13 mouse cellular contexts compared by ENCODE assay signal in the genomic region with DNA sequence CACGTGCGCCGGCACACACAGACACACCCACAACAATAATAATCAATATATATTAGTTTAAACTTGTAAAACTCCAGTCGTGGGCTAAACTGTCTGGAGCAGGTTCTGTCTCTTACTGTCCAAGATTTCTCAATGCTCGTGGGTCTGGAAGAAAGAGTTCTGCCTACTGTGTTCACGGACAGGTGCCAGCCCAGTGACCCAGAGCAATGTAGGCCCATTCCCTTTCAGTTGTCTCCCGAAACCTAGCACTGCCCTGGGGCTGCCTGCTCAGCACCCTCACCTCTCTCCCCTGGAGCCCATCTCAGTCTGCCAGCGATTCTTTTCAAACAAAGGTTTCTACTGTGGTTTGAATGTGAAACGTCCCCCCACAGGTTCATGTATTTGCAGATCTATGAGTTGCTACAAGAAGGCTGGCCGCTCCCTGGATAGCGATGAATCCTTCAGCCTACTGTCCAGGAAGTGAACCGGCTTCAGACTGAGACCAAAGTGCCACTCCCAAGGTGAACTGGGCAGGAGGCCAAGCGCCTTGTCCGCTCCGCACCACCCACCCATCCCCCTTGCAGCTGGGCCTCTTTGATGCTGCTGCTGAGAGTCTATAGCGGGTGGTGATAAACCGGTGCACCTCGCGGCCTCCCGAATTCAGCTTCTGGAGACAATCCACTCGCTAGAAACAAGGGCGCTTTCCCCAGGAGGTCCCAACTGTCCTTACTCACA. TPM values are rescaled to one million over a fixed set of nuclear protein-coding genes. Genes with fewer than 3 reads are reported as not detected.
A peak's percentile ranks its signal among the peaks of the same experiment; 100 is the strongest.
DNase-seq lines count a peak whose midpoint lies in the region; ATAC-seq lines count a peak whose summit lies in the region.
"Had no signal": no experiment of that assay in that cellular context is flagged by ENCODE, and none has a peak within 500 bp of the region (broad histone marks: within the 10 kb centered on the region; RNA-seq: fewer than 3 reads in every experiment).

No protein-coding gene starts in this region.

- no peaks in the 10 kb centered on the region for H3K9me3 ChIP-seq in midbrain, embryonic 14.5 days (ENCODE audit: control insufficient read depth, low read length)
- H3K9me3 ChIP-seq in midbrain, embryonic 11.5 days (ENCODE audit: control insufficient read depth, low read length), result no peaks in the 10 kb centered on the region
- H3K9me3 ChIP-seq in kidney, embryonic 16.5 days (ENCODE audit: low read length), result no peaks in the 10 kb centered on the region
- H3K9me3 ChIP-seq in stomach, embryonic 14.5 days (ENCODE audit: control insufficient read depth, low read depth, low read length), result no peaks in the 10 kb centered on the region

- no peaks in the 10 kb centered on the region for H3K27me3 ChIP-seq in midbrain, embryonic 14.5 days (ENCODE audit: control insufficient read depth, insufficient read depth, low read length)
- H3K27me3 ChIP-seq in midbrain, embryonic 11.5 days (ENCODE audit: control insufficient read depth, insufficient read depth, low read length), result 0 out of 2 replicates have a peak, but pooled peaks cover 2% of the 10 kb centered on the region
- peaks cover 22% of the 10 kb centered on the region for H3K27me3 ChIP-seq in kidney, embryonic 16.5 days (ENCODE audit: insufficient read depth, low read length)
- no peaks in the 10 kb centered on the region for H3K27me3 ChIP-seq in stomach, embryonic 14.5 days (ENCODE audit: control insufficient read depth, insufficient read depth, low read length)

- H3K27ac ChIP-seq in midbrain, embryonic 14.5 days (replicated peaks; ENCODE audit: low read depth, low read length), result no peak overlapping the region
- H3K27ac ChIP-seq in midbrain, embryonic 11.5 days (ENCODE audit: low read depth, low read length), result no peak overlapping the region
- no peak overlapping the region for H3K27ac ChIP-seq in kidney, embryonic 16.5 days (ENCODE audit: low read length)
- H3K27ac ChIP-seq in stomach, embryonic 14.5 days (ENCODE audit: low read length), result no peak overlapping the region

- no peak overlapping the region for H3K4me3 ChIP-seq in midbrain, embryonic 14.5 days (replicated peaks; ENCODE audit: low read depth, low read length)
- no peak overlapping the region for H3K4me3 ChIP-seq in midbrain, embryonic 11.5 days (ENCODE audit: low read depth, low read length)
- no peak overlapping the region for H3K4me3 ChIP-seq in kidney, embryonic 16.5 days (ENCODE audit: low read length)
- no peak overlapping the region for H3K4me3 ChIP-seq in stomach, embryonic 14.5 days (ENCODE audit: low read depth, low read length)
- H3K4me3 ChIP-seq: myocyte had no signal

- no peak overlapping the region for H3K4me2 ChIP-seq in midbrain, embryonic 14.5 days (ENCODE audit: low read length)
- no peak overlapping the region for H3K4me2 ChIP-seq in midbrain, embryonic 11.5 days
- H3K4me2 ChIP-seq in kidney, embryonic 16.5 days (replicated peaks; ENCODE audit: low read depth, low read length), result no peak overlapping the region
- H3K4me2 ChIP-seq in stomach, embryonic 14.5 days (replicated peaks; ENCODE audit: low read depth, low read length), result no peak overlapping the region

- no peaks in the 10 kb centered on the region for H3K4me1 ChIP-seq in midbrain, embryonic 14.5 days (ENCODE audit: control insufficient read depth, insufficient read depth, low read length)
- H3K4me1 ChIP-seq in midbrain, embryonic 11.5 days (ENCODE audit: control insufficient read depth, insufficient read depth, low read length), result 0 out of 2 replicates have a peak, but pooled peaks cover 2% of the 10 kb centered on the region
- H3K4me1 ChIP-seq in kidney, embryonic 16.5 days (ENCODE audit: insufficient read depth, low read length), result no peaks in the 10 kb centered on the region
- H3K4me1 ChIP-seq in stomach, embryonic 14.5 days (ENCODE audit: control insufficient read depth, insufficient read depth, low read length), result peaks cover 4% of the 10 kb centered on the region; the same call in 1 of the 2 replicates

- no peak for ATAC-seq in midbrain, embryonic 14.5 days (ENCODE audit: low FRiP score, low TSS enrichment)
- ATAC-seq in midbrain, embryonic 11.5 days (ENCODE audit: low FRiP score), result no peak
- ATAC-seq in kidney, embryonic 16.5 days (ENCODE audit: low FRiP score, low TSS enrichment), result peak; percentile 41; the same call in 1 of the 2 replicates
- 0 out of 2 replicates have a peak, but pooled peaks have one; percentile 15 for ATAC-seq in stomach, embryonic 14.5 days (ENCODE audit: insufficient number of reproducible peaks, insufficient read depth, low FRiP score, low read depth)
- ATAC-seq: activated CD4-positive, CD25-positive, alpha-beta regulatory T cell, adult 4 months had no signal

- 37% methylated on average over 22 of the region's 22 CpGs for WGBS in midbrain, embryonic 14.5 days
- WGBS in midbrain, embryonic 11.5 days, result 41% methylated on average over 22 of the region's 22 CpGs
- WGBS in kidney, embryonic 16.5 days, result 24% methylated on average over 22 of the region's 22 CpGs
- 31% methylated on average over 22 of the region's 22 CpGs for whole genome bisulfite sequencing in stomach, embryonic 14.5 days

- H3K36me3 ChIP-seq in midbrain, embryonic 14.5 days (ENCODE audit: control insufficient read depth, insufficient read depth, low read length), result no peaks in the 10 kb centered on the region
- no peaks in the 10 kb centered on the region for H3K36me3 ChIP-seq in midbrain, embryonic 11.5 days (ENCODE audit: control insufficient read depth, insufficient read depth, low read length)
- no peaks in the 10 kb centered on the region for H3K36me3 ChIP-seq in kidney, embryonic 16.5 days (ENCODE audit: insufficient read depth, low read length)
- H3K36me3 ChIP-seq in stomach, embryonic 14.5 days (ENCODE audit: control insufficient read depth, insufficient read depth, low read length), result no peaks in the 10 kb centered on the region

- H3K9ac ChIP-seq in midbrain, embryonic 14.5 days (replicated peaks; ENCODE audit: low read length), result no peak overlapping the region
- H3K9ac ChIP-seq in midbrain, embryonic 11.5 days (ENCODE audit: low read length), result no peak overlapping the region
- H3K9ac ChIP-seq in kidney, embryonic 16.5 days (replicated peaks; ENCODE audit: low read length), result no peak overlapping the region
- H3K9ac ChIP-seq in stomach, embryonic 14.5 days (replicated peaks; ENCODE audit: low read depth, low read length), result no peak overlapping the region

- DNase-seq in adrenal gland, adult 2 months, result peak; percentile 59
- DNase-seq in adrenal gland, postnatal 4 days (ENCODE audit: low spot score in 2 of 2), result no peak
- peak; percentile 38 for DNase-seq in midbrain, embryonic 14.5 days
- no peak for DNase-seq in midbrain, embryonic 11.5 days (ENCODE audit: low spot score, missing footprints)
- no peak for DNase-seq in cerebellum, adult 8-10 months
- no peak for DNase-seq in thymus, postnatal 4 days

RNA-seq across cellular contexts. Expression of a gene that starts 36.5 kb away (rescaled TPM):
- total RNA-seq in adrenal gland, adult 2 months (2021), result not detected
- polyA plus RNA-seq in adrenal gland, adult 2 months (2012; rRNA removed), result not detected in 2 replicates
- total RNA-seq in adrenal gland, postnatal 4 days (2021), result not detected
- polyA plus RNA-seq in midbrain, embryonic 14.5 days (2014; fragmentation: Nextera tagmentation; extraction: Ambion mirVana), result not detected in 2 replicates
- not detected in 2 replicates for polyA plus RNA-seq in midbrain, embryonic 11.5 days (2014; fragmentation: Nextera tagmentation; extraction: Ambion mirVana)
- polyA plus RNA-seq in kidney, embryonic 16.5 days (2015; fragmentation: Nextera tagmentation; extraction: Ambion mirVana), result not detected in 2 replicates
- not detected in 2 replicates for polyA plus RNA-seq in stomach, embryonic 14.5 days (2014; fragmentation: Nextera tagmentation; extraction: Ambion mirVana)
- total RNA-seq: heart, postnatal 14 days had no signal
- polyA plus RNA-seq: activated CD4-positive, CD25-positive, alpha-beta regulatory T cell, adult 4 months; embryonic facial prominence, embryonic 11.5 days; limb, embryonic 11.5 days; myocyte had no signal

RNA-seq across cellular contexts. Expression of a gene that starts 44.6 kb away (rescaled TPM):
- not detected for total RNA-seq in adrenal gland, adult 2 months (2021)
- not detected in 2 replicates for polyA plus RNA-seq in adrenal gland, adult 2 months (2012; rRNA removed)
- total RNA-seq in adrenal gland, postnatal 4 days (2021), result not detected
- 0.11 TPM in 1 of 2 replicates, not detected in the other for polyA plus RNA-seq in midbrain, embryonic 14.5 days (2014; fragmentation: Nextera tagmentation; extraction: Ambion mirVana)
- polyA plus RNA-seq in midbrain, embryonic 11.5 days (2014; fragmentation: Nextera tagmentation; extraction: Ambion mirVana), result 0.22 TPM in 1 of 2 replicates, not detected in the other
- 0.12 TPM in 1 of 2 replicates, not detected in the other for polyA plus RNA-seq in kidney, embryonic 16.5 days (2015; fragmentation: Nextera tagmentation; extraction: Ambion mirVana)
- polyA plus RNA-seq in stomach, embryonic 14.5 days (2014; fragmentation: Nextera tagmentation; extraction: Ambion mirVana), result 0.13 and 0.32 TPM in 2 replicates
- total RNA-seq: heart, postnatal 14 days had no signal

RNA-seq across cellular contexts. Expression of a gene that starts 52.8 kb away (rescaled TPM):
- total RNA-seq in adrenal gland, adult 2 months (2021), result not detected
- 0.04 and 0.08 TPM in 2 replicates for polyA plus RNA-seq in adrenal gland, adult 2 months (2012; rRNA removed)
- total RNA-seq in adrenal gland, postnatal 4 days (2021), result not detected
- polyA plus RNA-seq in midbrain, embryonic 14.5 days (2014; fragmentation: Nextera tagmentation; extraction: Ambion mirVana), result 0.13 TPM in 1 of 2 replicates, not detected in the other
- 0.05 TPM in 1 of 2 replicates, not detected in the other for polyA plus RNA-seq in midbrain, embryonic 11.5 days (2014; fragmentation: Nextera tagmentation; extraction: Ambion mirVana)
- polyA plus RNA-seq in kidney, embryonic 16.5 days (2015; fragmentation: Nextera tagmentation; extraction: Ambion mirVana), result not detected in 2 replicates
- polyA plus RNA-seq in stomach, embryonic 14.5 days (2014; fragmentation: Nextera tagmentation; extraction: Ambion mirVana), result not detected in 2 replicates
- total RNA-seq: heart, postnatal 14 days had no signal
- polyA plus RNA-seq: embryonic facial prominence, embryonic 11.5 days; myocyte had no signal

Comparison
In these comparisons a context has a peak if more than half of its experiments do, and no peak if none do; other contexts are left out.
1. DNase-seq: peak in adrenal gland, adult 2 months (single experiment) and midbrain, embryonic 14.5 days (single experiment); none in adrenal gland, postnatal 4 days (0 of 2), midbrain, embryonic 11.5 days (single experiment), cerebellum, adult 8-10 months (single experiment) and thymus, postnatal 4 days (single experiment).
2. ATAC-seq: peak in kidney, embryonic 16.5 days (single experiment) and stomach, embryonic 14.5 days (single experiment); none in midbrain, embryonic 14.5 days (single experiment) and midbrain, embryonic 11.5 days (single experiment).